Mouse (Mus musculus) cerebellum, adult 2 months (tissue): ENCODE results near the gene Cdk19.

Experiments
- CTCF ChIP-seq: fragments of 200-500 bp; IDR thresholded peaks from 2 replicates; pipeline ENCODE4 v1.5.1; 2011; ENCODE audit warnings: low read depth, mild to moderate bottlenecking, control low read depth, low read length, moderate library complexity, borderline replicate concordance; ENCODE audit not compliant: insufficient read depth
- POLR2A ChIP-seq: fragments of 200-500 bp; IDR thresholded peaks from 2 replicates; pipeline ENCODE4 v1.6.1; 2011; ENCODE audit warnings: low read length, control low read depth, borderline replicate concordance; ENCODE audit not compliant: insufficient read depth

GRCm38 (mm10) chr10:40346776-40347403 is 7.5 kb downstream of the Cdk19 start:
- TF ChIP-seq CTCF (no peak), POLR2A (no peak)
